Mouse (Mus musculus) liver, embryonic 15.5 days (tissue): ENCODE measurements around the gene Pcsk5. TPM values are rescaled to one million over a fixed set of nuclear protein-coding genes. Genes with fewer than 3 reads are reported as not detected.

ENCODE experiments used
- ATAC-seq: fragments of 200-750 bp; cut with Nextera tagmentation; 2 replicates; pipeline ENCODE4 v1.8.0; 2017; ENCODE audit warnings: moderate number of reproducible peaks, mild to moderate bottlenecking, moderate library complexity; ENCODE audit not compliant: insufficient read depth
- H3K27ac ChIP-seq: fragments of 300-500 bp; sonication (generic); replicated peaks from 2 replicates; pipeline ENCODE4 v1.5.1; 2015; ENCODE audit warnings: mild to moderate bottlenecking, inconsistent platforms
- H3K27me3 ChIP-seq: fragments of 300-500 bp; sonication (generic); 2 replicates; pipeline ENCODE4 v1.6.1; 2015; ENCODE audit warnings: mild to moderate bottlenecking, inconsistent platforms
- H3K36me3 ChIP-seq: fragments of 300-500 bp; sonication (generic); replicated peaks from 2 replicates; pipeline ENCODE4 v1.6.1; 2015; ENCODE audit warnings: moderate library complexity, mild to moderate bottlenecking, inconsistent platforms
- H3K4me1 ChIP-seq: fragments of 300-500 bp; sonication (generic); replicated peaks from 2 replicates; pipeline ENCODE4 v1.6.1; 2015; ENCODE audit warnings: inconsistent platforms
- H3K4me2 ChIP-seq: fragments of 300-500 bp; sonication (generic); 2 replicates; pipeline ENCODE4 v1.6.1; 2015; ENCODE audit warnings: moderate library complexity, mild to moderate bottlenecking, inconsistent platforms
- H3K4me3 ChIP-seq: fragments of 300-500 bp; sonication (generic); replicated peaks from 2 replicates; pipeline ENCODE4 v1.5.1; 2015; ENCODE audit warnings: mild to moderate bottlenecking, inconsistent platforms
- H3K9ac ChIP-seq: fragments of 300-500 bp; sonication (generic); 2 replicates; pipeline ENCODE4 v1.6.1; 2015; ENCODE audit warnings: moderate library complexity, mild to moderate bottlenecking, inconsistent platforms
- H3K9me3 ChIP-seq: fragments of 300-500 bp; sonication (generic); replicated peaks from 2 replicates; pipeline ENCODE4 v1.6.1; 2016; ENCODE audit warnings: inconsistent platforms
- WGBS: fragments of 180-500 bp; shearing (Covaris S2); methylation state at CpG from one replicate; pipeline ENCODE4 v1.1.7; 2015; ENCODE audit warnings: mixed read lengths; ENCODE audit not compliant: insufficient replicate concordance; 5-methylcytosine and 5-hydroxymethylcytosine counted together
- polyA plus RNA-seq: library from polyadenylated mRNA; unstranded; fragments of >200 nt; fragmentation: Nextera tagmentation; extraction: Ambion mirVana; gene quantifications from 2 replicates; pipeline ENCODE4 v1.2.1, GENCODE M21; 2015

The Pcsk5 gene
- polyA plus RNA-seq, 1 experiment from 2014 or later = 1.4 TPM

DNA sequence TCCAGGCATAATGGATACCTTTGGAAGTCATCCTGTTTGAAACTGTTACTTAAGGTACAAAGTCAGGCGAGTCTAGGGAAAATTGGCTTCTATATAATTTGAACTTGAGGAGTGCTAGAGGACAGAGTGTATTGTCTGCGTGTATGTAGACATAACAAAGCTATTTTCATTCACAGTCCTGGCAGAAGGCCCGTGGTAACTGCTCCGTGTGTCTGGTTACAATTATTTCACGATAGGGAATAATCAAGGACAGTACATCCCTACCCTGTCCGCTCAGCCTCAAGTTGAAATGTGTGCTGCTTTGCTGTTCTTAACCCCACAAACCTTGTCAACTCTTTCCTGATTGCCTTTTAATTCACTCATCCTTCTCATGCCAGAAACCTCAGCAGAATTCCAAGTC lies 201.4 kb downstream of the Pcsk5 start:
- H3K27ac ChIP-seq = no peak overlapping the region
- 66% methylated on average over 6 of the region's 6 CpGs for WGBS
- no peak overlapping the region for H3K9ac ChIP-seq
- no peak overlapping the region for H3K4me2 ChIP-seq
- H3K4me3 ChIP-seq = no peak overlapping the region
- ATAC-seq = no peak
- no peaks in the 10 kb centered on the region for H3K36me3 ChIP-seq
- H3K9me3 ChIP-seq = no peaks in the 10 kb centered on the region
- H3K27me3 ChIP-seq = no peaks in the 10 kb centered on the region
- H3K4me1 ChIP-seq = no peaks in the 10 kb centered on the region

DNA sequence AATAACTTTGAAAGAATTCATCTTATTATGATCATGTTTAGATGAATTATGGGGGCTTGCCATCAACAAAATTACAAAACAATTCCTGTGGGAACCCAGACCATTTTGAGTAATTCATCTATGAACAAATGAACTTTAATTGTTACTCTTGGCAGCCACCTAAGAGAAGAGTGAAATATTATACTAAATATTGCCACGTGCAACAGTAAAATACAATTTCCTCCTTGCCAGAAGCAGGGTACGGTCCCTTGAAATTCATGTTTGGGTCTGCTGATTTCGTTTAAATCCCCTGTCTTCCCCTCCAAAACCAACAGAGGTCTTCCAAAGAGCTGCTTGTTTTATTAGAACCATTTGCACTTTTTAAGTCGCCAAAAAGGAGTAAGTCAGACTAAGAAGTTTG lies 221.8 kb downstream of the Pcsk5 start:
- no peak overlapping the region for H3K9ac ChIP-seq
- H3K27ac ChIP-seq = no peak overlapping the region
- no peak for ATAC-seq
- H3K4me3 ChIP-seq = no peak overlapping the region
- H3K36me3 ChIP-seq = no peaks in the 10 kb centered on the region
- no peak overlapping the region for H3K4me2 ChIP-seq
- H3K9me3 ChIP-seq = no peaks in the 10 kb centered on the region
- no peaks in the 10 kb centered on the region for H3K4me1 ChIP-seq
- 54% methylated on average over 4 of the region's 4 CpGs for WGBS
- H3K27me3 ChIP-seq = no peaks in the 10 kb centered on the region

DNA sequence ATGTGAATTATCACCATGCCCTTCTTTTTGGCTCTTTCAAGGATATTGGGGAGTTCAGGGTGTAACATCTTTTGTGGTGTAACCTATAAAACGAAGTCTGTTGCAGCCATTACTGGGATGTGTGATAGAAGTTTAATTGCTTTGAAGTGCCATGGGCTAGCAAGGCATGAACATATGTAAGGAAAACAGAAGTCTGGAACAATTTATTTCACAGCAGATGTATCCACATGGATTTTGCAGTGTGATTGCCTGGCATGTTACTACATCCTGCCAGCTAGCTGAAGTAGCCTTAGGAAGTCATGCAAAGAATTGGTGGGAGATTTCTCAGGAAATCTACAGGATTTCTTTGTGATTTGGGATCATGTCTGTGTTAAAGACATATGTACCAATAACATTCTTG lies 230.9 kb downstream of the Pcsk5 start:
- no peaks in the 10 kb centered on the region for H3K36me3 ChIP-seq
- H3K9ac ChIP-seq = no peak overlapping the region
- ATAC-seq = no peak
- H3K27ac ChIP-seq = no peak overlapping the region
- no peak overlapping the region for H3K4me3 ChIP-seq
- no peak overlapping the region for H3K4me2 ChIP-seq
- 35% methylated on average over 1 of the region's 1 CpGs for WGBS
- H3K4me1 ChIP-seq = no peaks in the 10 kb centered on the region
- no peaks in the 10 kb centered on the region for H3K27me3 ChIP-seq
- H3K9me3 ChIP-seq = no peaks in the 10 kb centered on the region

DNA sequence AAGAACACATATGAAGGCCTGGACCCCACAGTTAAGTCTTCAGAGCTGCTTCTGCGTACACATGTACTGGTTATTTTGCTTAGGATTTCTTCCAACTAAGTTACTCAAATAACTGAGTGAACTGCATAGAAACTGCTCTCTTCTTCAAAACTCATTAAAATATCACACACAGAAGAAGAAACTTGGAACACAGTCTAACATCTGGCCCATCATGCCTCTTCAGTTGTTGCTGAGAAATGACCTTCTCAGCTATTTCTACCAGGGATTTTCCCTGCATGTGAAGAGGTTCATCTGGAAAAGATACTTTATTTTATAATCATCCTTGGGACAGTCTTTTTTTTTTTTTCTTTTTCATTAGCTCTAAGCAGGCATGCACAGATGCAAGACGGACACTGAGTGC lies 231.3 kb downstream of the Pcsk5 start:
- Histone ChIP-seq H3K4me3 (no peak overlapping the region), H3K27me3 (no peaks in the 10 kb centered on the region), H3K36me3 (no peaks in the 10 kb centered on the region), H3K27ac (no peak overlapping the region), H3K9me3 (no peaks in the 10 kb centered on the region), H3K4me1 (no peaks in the 10 kb centered on the region), H3K9ac (no peak overlapping the region), H3K4me2 (no peak overlapping the region)
- 58% methylated on average over 2 of the region's 2 CpGs for WGBS
- no peak for ATAC-seq

DNA sequence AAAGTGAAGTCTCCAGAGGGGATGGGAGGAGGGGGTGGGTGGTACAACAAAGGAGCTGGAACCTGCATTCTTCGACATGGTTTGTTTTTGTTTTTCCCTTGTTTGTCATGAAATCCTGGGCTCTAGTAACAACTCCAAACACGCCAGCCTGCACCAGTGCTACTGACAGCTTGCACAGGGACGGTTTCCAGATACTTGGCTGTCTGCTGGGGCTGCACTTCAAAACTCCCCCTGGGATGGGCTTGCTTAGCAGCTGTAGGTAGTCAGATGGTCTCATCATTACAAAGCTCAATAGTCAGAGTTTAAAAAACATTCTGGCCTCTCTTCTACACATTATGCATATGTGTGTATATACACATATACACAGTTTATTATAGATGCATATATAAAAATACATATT lies 234.1 kb downstream of the Pcsk5 start:
- H3K4me2 ChIP-seq = no peak overlapping the region
- H3K4me1 ChIP-seq = no peaks in the 10 kb centered on the region
- no peaks in the 10 kb centered on the region for H3K9me3 ChIP-seq
- H3K9ac ChIP-seq = no peak overlapping the region
- H3K27me3 ChIP-seq = no peaks in the 10 kb centered on the region
- 44% methylated on average over 3 of the region's 3 CpGs for WGBS
- H3K27ac ChIP-seq = no peak overlapping the region
- no peak for ATAC-seq
- no peak overlapping the region for H3K4me3 ChIP-seq
- no peaks in the 10 kb centered on the region for H3K36me3 ChIP-seq

DNA sequence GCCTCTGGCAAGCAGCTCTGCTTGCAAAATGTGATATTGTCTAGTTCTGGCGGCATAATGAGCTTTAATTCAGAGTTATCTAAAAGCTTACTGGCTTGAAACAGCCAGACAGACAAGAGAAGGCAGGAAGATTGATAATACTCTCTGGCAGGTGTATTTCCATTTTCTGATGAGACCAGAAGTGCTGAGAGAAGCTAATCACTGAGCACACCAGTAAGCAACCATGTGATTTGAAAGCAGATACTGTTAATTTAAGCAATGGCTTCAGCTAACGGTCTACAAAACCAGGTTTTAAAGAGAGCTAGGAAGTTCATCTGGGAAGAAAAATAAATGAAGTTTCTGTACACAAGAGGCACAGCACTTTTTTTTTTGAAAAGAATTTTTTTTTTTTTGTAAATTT lies 237.1 kb downstream of the Pcsk5 start:
- 47% methylated on average over 2 of the region's 2 CpGs for WGBS
- no peaks in the 10 kb centered on the region for H3K27me3 ChIP-seq
- no peaks in the 10 kb centered on the region for H3K9me3 ChIP-seq
- no peak for ATAC-seq
- H3K4me2 ChIP-seq = no peak overlapping the region
- no peaks in the 10 kb centered on the region for H3K36me3 ChIP-seq
- H3K4me3 ChIP-seq = no peak overlapping the region
- no peaks in the 10 kb centered on the region for H3K4me1 ChIP-seq
- no peak overlapping the region for H3K27ac ChIP-seq
- H3K9ac ChIP-seq = no peak overlapping the region

DNA sequence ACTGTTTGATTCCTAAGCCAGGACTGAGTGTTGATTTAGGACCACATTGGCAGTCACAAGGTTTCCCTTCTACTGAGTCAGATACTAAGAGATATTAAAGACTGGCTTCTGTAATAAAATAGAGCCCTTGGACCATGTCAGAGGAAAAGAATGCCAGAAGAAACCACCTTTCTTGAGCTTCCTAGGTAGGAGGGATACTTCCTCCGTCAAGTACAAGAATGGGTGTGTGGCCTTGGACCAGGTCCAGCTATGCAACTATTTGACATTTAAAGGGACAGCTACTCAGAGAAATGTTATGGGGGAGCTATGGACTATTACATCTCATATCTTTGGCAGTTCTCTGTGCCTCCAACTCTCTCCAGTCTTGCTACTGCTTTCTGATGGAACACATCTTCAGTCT lies 244.6 kb downstream of the Pcsk5 start:
- H3K27me3 ChIP-seq = no peaks in the 10 kb centered on the region
- no peak overlapping the region for H3K27ac ChIP-seq
- ATAC-seq = no peak
- H3K4me3 ChIP-seq = no peak overlapping the region
- no peaks in the 10 kb centered on the region for H3K9me3 ChIP-seq
- no peaks in the 10 kb centered on the region for H3K4me1 ChIP-seq
- no peak overlapping the region for H3K4me2 ChIP-seq
- WGBS = 25% methylated on average over 1 of the region's 1 CpGs
- H3K36me3 ChIP-seq = no peaks in the 10 kb centered on the region
- H3K9ac ChIP-seq = no peak overlapping the region

DNA sequence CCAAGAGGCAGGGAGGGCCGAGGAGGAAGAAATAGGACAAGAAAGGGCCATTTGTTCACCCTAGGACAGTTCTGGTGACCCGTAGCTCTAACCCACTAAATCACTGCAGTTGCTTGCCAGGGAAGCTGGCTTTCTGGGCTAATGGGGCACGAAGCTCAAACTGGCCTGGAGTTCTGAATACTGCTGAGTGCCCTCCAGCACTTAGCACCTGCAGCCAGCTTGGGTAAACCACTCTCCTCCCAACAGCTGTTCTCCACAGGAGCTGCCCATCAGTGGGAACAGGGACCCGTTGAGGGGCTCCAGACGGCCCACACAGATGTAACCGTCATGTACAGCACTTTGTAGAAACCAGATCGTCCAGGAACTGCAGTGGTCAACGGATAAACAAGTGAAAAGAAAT lies 246.1 kb downstream of the Pcsk5 start:
- no peak overlapping the region for H3K27ac ChIP-seq
- H3K4me1 ChIP-seq = no peaks in the 10 kb centered on the region
- H3K36me3 ChIP-seq = no peaks in the 10 kb centered on the region
- ATAC-seq = no peak
- 42% methylated on average over 8 of the region's 8 CpGs for WGBS
- no peak overlapping the region for H3K9ac ChIP-seq
- no peak overlapping the region for H3K4me3 ChIP-seq
- no peaks in the 10 kb centered on the region for H3K9me3 ChIP-seq
- H3K4me2 ChIP-seq = no peak overlapping the region
- no peaks in the 10 kb centered on the region for H3K27me3 ChIP-seq

DNA sequence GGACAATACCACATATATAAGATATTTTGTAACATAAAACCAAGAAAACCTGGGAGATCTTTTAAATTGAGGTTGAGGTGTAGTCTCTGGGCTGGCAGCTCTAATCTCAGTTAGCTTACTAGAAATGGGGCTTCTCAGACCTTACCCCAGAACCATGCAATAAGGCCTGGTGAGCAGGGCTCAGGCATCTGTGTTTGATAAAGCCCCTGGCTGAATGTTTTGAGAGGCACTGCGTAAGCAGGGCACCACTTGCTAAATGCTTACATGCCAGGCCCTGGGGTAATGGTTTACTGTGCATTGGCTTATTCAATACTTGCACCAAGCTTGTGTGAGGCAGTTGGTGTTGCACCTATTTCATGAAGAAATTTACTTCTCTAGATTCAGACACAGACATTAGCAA lies 247.1 kb downstream of the Pcsk5 start:
- no peaks in the 10 kb centered on the region for H3K4me1 ChIP-seq
- no peak overlapping the region for H3K4me2 ChIP-seq
- no peaks in the 10 kb centered on the region for H3K36me3 ChIP-seq
- H3K27me3 ChIP-seq = no peaks in the 10 kb centered on the region
- ATAC-seq = no peak
- H3K4me3 ChIP-seq = no peak overlapping the region
- no peak overlapping the region for H3K27ac ChIP-seq
- 70% methylated on average over 1 of the region's 1 CpGs for WGBS
- no peak overlapping the region for H3K9ac ChIP-seq
- H3K9me3 ChIP-seq = no peaks in the 10 kb centered on the region

DNA sequence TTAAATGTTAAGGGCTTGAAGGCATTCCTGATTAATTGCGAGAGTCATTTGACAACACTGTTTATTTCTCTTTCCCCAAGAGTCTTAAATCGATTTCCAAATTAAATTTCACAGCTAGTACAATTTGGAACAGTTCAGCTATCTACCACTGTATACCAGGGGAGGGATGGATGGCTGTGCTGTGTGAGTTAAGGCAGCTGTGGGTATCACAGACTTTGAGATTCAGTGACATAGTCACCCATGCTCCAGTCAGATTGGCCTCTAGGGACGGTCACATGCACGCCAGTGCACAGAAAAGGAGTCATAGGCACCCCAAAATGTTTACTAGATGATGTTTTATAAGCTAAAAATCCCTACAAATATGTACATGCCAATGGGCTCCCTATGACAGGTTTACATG lies 260.0 kb downstream of the Pcsk5 start:
- Histone ChIP-seq H3K4me2 (no peak overlapping the region), H3K4me3 (no peak overlapping the region), H3K9ac (no peak overlapping the region), H3K36me3 (no peaks in the 10 kb centered on the region), H3K27ac (no peak overlapping the region), H3K9me3 (no peaks in the 10 kb centered on the region), H3K4me1 (no peaks in the 10 kb centered on the region), H3K27me3 (no peaks in the 10 kb centered on the region)
- 64% methylated on average over 4 of the region's 4 CpGs for WGBS
- no peak for ATAC-seq

DNA sequence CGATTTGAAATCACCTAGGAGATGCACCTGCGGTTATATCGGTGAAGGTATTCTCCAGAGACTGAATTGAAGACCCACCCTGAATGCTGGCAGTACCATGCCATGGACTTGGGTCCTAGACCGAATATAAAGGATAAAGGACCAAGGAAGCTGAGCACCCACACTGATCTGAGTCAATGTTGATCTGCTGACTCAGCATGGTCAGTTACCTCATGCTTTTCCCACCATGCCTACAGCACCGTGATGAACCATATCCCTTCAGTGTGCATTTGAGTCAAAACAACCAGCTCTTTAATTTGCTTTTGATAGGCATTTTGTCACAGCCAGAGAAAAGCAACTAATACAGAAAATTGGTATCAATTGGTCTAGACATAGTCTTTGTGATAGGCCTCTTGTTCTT lies 262.9 kb downstream of the Pcsk5 start:
- H3K27me3 ChIP-seq = no peaks in the 10 kb centered on the region
- no peak overlapping the region for H3K9ac ChIP-seq
- no peak overlapping the region for H3K4me3 ChIP-seq
- no peaks in the 10 kb centered on the region for H3K9me3 ChIP-seq
- H3K4me2 ChIP-seq = no peak overlapping the region
- ATAC-seq = no peak
- no peak overlapping the region for H3K27ac ChIP-seq
- no peaks in the 10 kb centered on the region for H3K36me3 ChIP-seq
- WGBS = 67% methylated on average over 5 of the region's 5 CpGs
- H3K4me1 ChIP-seq = no peaks in the 10 kb centered on the region

DNA sequence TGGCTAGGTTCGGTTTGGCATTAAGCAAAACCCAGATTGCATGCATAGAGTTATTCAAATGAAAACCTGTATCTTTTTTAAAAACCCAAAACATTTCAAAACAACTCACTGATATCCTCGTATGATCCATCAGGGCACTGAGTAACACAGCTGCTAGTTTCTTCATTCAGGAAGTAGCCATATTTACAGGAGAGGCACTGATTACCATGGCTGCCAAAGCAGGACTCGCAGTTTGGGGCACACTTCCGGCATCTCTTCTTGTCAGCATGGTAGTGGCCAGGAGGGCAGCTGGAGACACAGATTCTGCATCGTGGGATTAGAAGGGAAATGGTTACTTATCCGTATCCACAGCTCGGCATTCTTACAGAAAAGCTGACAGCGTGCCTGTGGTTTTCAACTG lies 265.1 kb downstream of the Pcsk5 start:
- Histone ChIP-seq H3K4me2 (no peak overlapping the region), H3K4me3 (no peak overlapping the region), H3K9ac (no peak overlapping the region), H3K4me1 (no peaks in the 10 kb centered on the region), H3K9me3 (no peaks in the 10 kb centered on the region), H3K36me3 (no peaks in the 10 kb centered on the region), H3K27me3 (no peaks in the 10 kb centered on the region), H3K27ac (no peak overlapping the region)
- WGBS = 63% methylated on average over 8 of the region's 8 CpGs
- no peak for ATAC-seq
